Mouse (Mus musculus) olfactory bulb, adult 2 months (tissue): ENCODE results near the gene Usp3. TPM values are rescaled to one million over a fixed set of nuclear protein-coding genes. Genes with fewer than 3 reads are reported as not detected.

Experiments used
- H3K27ac ChIP-seq: fragments of 200-500 bp; 2 replicates; pipeline ENCODE4 v1.5.1; 2012; ENCODE audit warnings: low read depth, low read length; ENCODE audit not compliant: insufficient read depth
- H3K4me1 ChIP-seq: fragments of 200-500 bp; 2 replicates; pipeline ENCODE4 v1.6.1; 2012; ENCODE audit warnings: low read length; ENCODE audit not compliant: control insufficient read depth, insufficient read depth
- H3K4me3 ChIP-seq: fragments of 200-500 bp; 2 replicates; pipeline ENCODE4 v1.5.1; 2012; ENCODE audit warnings: mild to moderate bottlenecking, low read depth, low read length, moderate library complexity; ENCODE audit not compliant: insufficient read depth
- CTCF ChIP-seq: fragments of 200-500 bp; IDR thresholded peaks from 2 replicates; pipeline ENCODE4 v1.5.1; 2012; ENCODE audit warnings: low read depth, mild to moderate bottlenecking, low read length, moderate library complexity; ENCODE audit not compliant: insufficient read depth
- POLR2A ChIP-seq: fragments of 200-500 bp; IDR thresholded peaks from 2 replicates; pipeline ENCODE4 v1.6.1; 2012; ENCODE audit warnings: mild to moderate bottlenecking, low read depth, low read length, moderate library complexity; ENCODE audit not compliant: insufficient read depth
- WGBS: fragments of 180-500 bp; shearing (Covaris S2); methylation state at CpG from one replicate; pipeline ENCODE4 v1.1.7; 2018; 5-methylcytosine and 5-hydroxymethylcytosine counted together
- polyA plus RNA-seq: library from polyadenylated mRNA; stranded (reverse); fragments of >200 nt; gene quantifications from 2 replicates; pipeline ENCODE4 v1.2.4, GENCODE M21; 2012; ENCODE audit warnings: low replicate concordance; ENCODE audit not compliant: missing spikeins, insufficient read depth, insufficient read length

Gene Usp3
- polyA plus RNA-seq, 1 experiment = not detected

- TF ChIP-seq POLR2A (no peak), CTCF (no peak)
- no peak overlapping the region for H3K4me3 ChIP-seq
- no peaks in the 10 kb centered on the region for H3K4me1 ChIP-seq
- H3K27ac ChIP-seq = no peak overlapping the region
Observed at GRCm38 (mm10) chr9:66584176-66584575, 8.8 kb downstream of the Usp3 start.

DNA sequence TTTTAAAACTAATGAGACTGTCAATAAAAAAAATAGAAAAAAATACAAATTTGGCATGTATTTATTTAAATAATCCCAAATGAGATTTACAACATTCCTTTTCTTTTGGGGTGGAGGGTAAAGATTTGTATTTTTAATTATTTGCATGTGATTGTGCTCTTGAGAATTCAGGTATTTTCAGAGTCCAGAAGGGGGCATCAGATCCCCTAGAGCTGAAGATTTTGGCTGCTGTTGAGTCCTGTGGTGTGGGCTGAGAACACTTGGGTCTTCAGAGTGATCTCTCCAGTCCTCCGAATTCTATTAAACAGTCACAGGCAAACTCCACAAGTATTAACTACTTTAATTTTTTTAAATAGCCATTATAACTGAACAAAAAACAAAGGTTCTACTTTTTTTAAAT is 9.7 kb downstream of the Usp3 start:
- WGBS = 88% methylated on average over 1 of the region's 1 CpGs
- Histone ChIP-seq H3K4me1 (no peaks in the 10 kb centered on the region), H3K27ac (no peak overlapping the region), H3K4me3 (no peak overlapping the region)
- TF ChIP-seq CTCF (no peak), POLR2A (no peak)

GRCm38 (mm10) chr9:66581694-66582093 is 11.2 kb downstream of the Usp3 start:
- Histone ChIP-seq H3K27ac (no peak overlapping the region), H3K4me1 (no peaks in the 10 kb centered on the region), H3K4me3 (no peak overlapping the region)
- 82% methylated on average over 3 of the region's 3 CpGs for WGBS
- TF ChIP-seq POLR2A = no peak
- TF ChIP-seq CTCF = no peak

DNA sequence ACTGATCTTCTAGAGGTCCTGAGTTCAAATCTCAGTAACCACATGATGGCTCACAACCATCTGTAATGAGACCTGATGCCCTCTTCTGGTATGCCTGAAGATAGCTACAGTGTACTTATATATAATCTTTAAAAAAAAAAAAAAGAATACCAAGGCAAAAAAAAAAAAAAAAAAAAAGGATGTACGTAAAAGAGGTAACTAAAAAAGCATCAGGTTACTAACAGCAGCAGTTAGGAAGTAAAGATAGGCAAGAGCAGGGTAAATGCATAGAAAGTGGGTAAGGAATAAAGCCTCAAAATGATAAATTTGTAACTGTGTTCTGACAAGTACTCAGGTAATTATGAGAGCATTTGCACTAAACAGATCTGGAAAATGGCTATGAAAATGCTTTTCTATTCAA is 12.2 kb downstream of the Usp3 start:
- no peak overlapping the region for H3K4me3 ChIP-seq
- no peak overlapping the region for H3K27ac ChIP-seq
- H3K4me1 ChIP-seq = no peaks in the 10 kb centered on the region
- WGBS = 94% methylated on average over 1 of the region's 1 CpGs
- TF ChIP-seq CTCF (no peak), POLR2A (no peak)

DNA sequence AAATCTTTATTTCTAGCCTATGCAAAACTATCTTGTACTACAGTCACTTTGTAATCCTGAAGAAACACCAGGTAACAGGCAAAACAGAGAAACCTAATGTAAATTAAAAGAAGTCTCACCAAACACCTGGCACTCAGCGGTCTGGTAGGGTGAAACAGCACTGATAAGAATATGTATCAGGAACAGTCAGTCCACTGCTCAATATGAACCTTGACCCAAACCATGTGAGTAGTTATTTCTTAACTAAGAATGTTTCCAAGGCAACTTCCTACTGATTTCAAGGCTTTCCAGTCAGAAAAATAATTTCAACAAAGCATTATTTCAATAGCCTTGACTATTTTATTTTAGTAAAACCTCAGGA is 17.1 kb downstream of the Usp3 start:
- Histone ChIP-seq H3K27ac (no peak overlapping the region), H3K4me3 (no peak overlapping the region), H3K4me1 (no peaks in the 10 kb centered on the region)
- TF ChIP-seq CTCF = no peak
- no peak for TF ChIP-seq POLR2A
- 94% methylated on average over 1 of the region's 1 CpGs for WGBS

DNA sequence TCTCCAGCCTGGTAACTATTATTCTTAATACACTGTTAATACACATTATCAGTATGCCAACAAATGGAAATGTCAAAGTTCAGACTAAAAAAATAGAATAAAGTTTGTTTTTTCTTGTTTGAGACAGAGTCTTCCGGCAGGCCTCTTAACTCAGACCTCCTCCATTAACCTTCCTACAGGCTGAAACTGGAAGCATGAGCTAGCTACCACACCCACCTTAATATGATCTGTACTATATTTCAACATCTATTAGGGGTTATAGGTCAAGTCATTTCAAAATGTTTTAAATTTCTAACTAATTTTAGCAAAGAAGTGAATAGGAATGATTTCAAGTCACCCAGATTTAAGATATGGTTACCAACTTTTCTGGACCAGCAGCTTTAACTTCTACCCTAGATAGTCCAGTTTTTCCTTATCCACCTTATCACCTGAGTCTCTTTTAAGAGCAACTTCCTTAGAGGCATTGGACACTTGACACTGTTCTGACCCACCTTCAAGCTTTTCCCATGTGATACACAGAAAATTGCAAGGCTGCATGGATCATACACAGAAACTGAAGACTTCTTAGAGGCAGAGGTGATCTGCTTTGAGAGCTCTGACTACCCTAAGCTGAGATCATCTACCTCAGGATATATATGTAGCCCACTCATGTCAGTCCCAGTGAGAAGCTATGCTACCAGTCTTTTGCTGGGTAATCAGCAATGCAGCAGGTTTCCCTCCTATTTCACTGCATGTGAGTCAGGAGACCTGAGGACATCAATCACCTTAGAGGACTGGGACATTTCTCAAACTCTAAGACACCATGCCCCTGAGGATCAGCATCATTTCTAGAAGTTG is 17.7 kb downstream of the Usp3 start:
- 94% methylated on average over 1 of the region's 1 CpGs for WGBS
- H3K4me3 ChIP-seq = no peak overlapping the region
- TF ChIP-seq POLR2A = no peak
- no peak for TF ChIP-seq CTCF
- no peak overlapping the region for H3K27ac ChIP-seq
- H3K4me1 ChIP-seq = no peaks in the 10 kb centered on the region

DNA sequence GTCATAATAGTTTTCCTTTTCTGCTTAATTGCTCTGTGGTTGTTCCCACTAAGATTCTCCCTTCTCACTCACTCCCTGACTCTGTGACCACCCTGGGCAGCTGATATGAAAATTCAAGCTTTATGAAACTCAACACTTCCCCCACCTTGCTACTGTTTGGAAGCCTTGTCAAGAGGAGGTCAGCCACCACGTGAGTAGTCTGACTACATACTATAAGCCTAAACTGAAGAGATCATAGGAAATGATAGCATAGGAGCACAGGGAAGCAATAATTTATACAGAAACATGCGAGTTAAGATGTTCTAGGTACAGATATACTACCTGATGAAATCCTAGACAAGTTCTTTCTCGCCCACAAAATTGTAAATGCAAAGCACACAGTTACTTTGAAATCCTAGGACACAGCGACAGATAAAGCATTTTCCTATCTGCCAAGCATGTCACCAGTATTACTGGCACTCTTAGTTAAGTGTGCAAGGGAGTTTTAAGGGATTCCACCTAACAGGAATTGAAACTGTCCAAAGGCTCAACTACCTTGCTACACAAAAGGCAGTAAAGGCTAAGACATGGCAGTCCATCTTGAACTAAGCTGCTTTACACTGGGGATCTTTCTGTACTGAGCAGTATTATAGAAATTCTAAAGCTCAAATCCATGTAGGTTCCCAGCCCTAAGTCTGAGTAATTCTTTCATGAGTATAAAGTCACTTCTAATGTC is 20.8 kb downstream of the Usp3 start:
- TF ChIP-seq POLR2A (no peak), CTCF (no peak)
- WGBS = 75% methylated on average over 4 of the region's 4 CpGs
- no peak overlapping the region for H3K4me3 ChIP-seq
- no peak overlapping the region for H3K27ac ChIP-seq
- no peaks in the 10 kb centered on the region; the same call in 1 of the 2 replicates for H3K4me1 ChIP-seq

GRCm38 (mm10) chr9:66562215-66562614 is 30.7 kb downstream of the Usp3 start:
- no peak overlapping the region for H3K27ac ChIP-seq
- no peak overlapping the region for H3K4me3 ChIP-seq
- TF ChIP-seq CTCF = no peak
- TF ChIP-seq POLR2A = no peak
- 90% methylated on average over 1 of the region's 1 CpGs for WGBS
- no peaks in the 10 kb centered on the region for H3K4me1 ChIP-seq

DNA sequence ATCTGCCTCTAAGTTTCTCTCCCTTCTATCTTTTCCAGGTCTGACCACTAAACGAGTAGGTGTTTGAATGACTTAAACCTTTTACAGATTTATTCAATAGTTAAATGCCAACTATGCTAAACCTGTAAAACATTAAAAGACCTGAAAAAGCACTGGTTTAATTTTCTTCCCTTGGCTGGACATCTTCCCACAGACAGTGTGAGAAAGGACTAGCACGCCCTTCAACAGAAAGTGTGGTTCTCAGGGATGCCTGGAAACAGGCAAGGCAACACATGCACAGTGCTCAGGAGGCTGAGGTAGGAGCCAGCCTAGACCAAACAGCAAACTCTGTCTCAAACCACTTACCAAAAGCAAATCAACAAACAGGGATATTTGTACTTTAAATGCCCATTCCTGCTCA is 31.4 kb downstream of the Usp3 start:
- Histone ChIP-seq H3K4me3 (no peak overlapping the region), H3K27ac (no peak overlapping the region), H3K4me1 (no peaks in the 10 kb centered on the region)
- TF ChIP-seq POLR2A (no peak), CTCF (no peak)
- WGBS = 82% methylated on average over 2 of the region's 2 CpGs

DNA sequence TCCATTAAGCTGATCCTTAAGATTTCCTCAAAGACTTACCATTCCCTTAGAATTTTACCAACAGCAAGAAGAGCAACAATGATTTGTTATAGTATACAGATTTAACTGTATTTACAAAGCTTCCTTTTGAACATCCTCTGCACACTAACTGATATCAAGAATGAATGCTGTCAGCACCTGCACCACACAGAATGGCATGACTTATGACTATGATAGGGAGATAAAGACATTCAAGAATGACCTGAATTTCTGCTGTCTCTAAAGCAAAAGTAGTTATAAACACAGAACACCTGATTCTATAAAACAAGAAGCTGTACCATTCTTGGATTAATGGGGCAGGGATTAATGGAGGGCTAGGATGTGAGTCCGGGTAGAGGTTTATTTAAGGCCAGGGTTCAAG is 32.2 kb downstream of the Usp3 start:
- no peak for TF ChIP-seq POLR2A
- TF ChIP-seq CTCF = no peak
- Histone ChIP-seq H3K4me3 (no peak overlapping the region), H3K4me1 (no peaks in the 10 kb centered on the region), H3K27ac (no peak overlapping the region)
- 70% methylated on average over 1 of the region's 1 CpGs for WGBS
